Mouse (Mus musculus) small intestine, adult 2 months (tissue): ENCODE results near the gene Ap1s2. TPM values are rescaled to one million over a fixed set of nuclear protein-coding genes. Genes with fewer than 3 reads are reported as not detected.

Experiments
- H3K27ac ChIP-seq: fragments of 200-500 bp; 2 replicates; pipeline ENCODE4 v1.5.1; 2012; ENCODE audit warnings: low read depth, low read length, control low read depth, inconsistent platforms; ENCODE audit not compliant: insufficient read depth
- H3K27me3 ChIP-seq: fragments of 200-500 bp; 2 replicates; pipeline ENCODE4 v1.6.1; 2012; ENCODE audit warnings: mild to moderate bottlenecking, moderate library complexity, low read length, inconsistent platforms; ENCODE audit not compliant: control insufficient read depth, insufficient read depth
- H3K36me3 ChIP-seq: fragments of 200-500 bp; 2 replicates; pipeline ENCODE4 v1.6.1; 2012; ENCODE audit warnings: mild to moderate bottlenecking, low read length, control low read depth, inconsistent platforms; ENCODE audit not compliant: control insufficient read depth, insufficient read depth
- H3K4me1 ChIP-seq: fragments of 200-500 bp; 2 replicates; pipeline ENCODE4 v1.6.1; 2012; ENCODE audit warnings: low read length, inconsistent platforms, mixed read lengths; ENCODE audit not compliant: control insufficient read depth, insufficient read depth, insufficient read length
- H3K4me3 ChIP-seq: fragments of 200-500 bp; 2 replicates; pipeline ENCODE4 v1.5.1; 2012; ENCODE audit warnings: low read depth, mild to moderate bottlenecking, control low read depth, inconsistent platforms, low read length, moderate library complexity
- CTCF ChIP-seq: fragments of 200-500 bp; IDR thresholded peaks from 2 replicates; pipeline ENCODE4 v1.5.1; 2012; ENCODE audit warnings: low read depth, mild to moderate bottlenecking, control low read depth, inconsistent platforms, low read length, moderate library complexity, mixed read lengths; ENCODE audit not compliant: insufficient replicate concordance, insufficient read length; ENCODE audit errors: extremely low read depth
- POLR2A ChIP-seq: fragments of 200-500 bp; IDR thresholded peaks from 2 replicates; pipeline ENCODE4 v1.6.1; 2012; ENCODE audit warnings: low read depth, mild to moderate bottlenecking, control low read depth, inconsistent platforms, low read length, moderate library complexity
- WGBS: fragments of 180-500 bp; shearing (Covaris S2); methylation state at CpG from one replicate; pipeline ENCODE4 v1.1.7; 2018; 5-methylcytosine and 5-hydroxymethylcytosine counted together
- polyA plus RNA-seq: library from polyadenylated mRNA; depleted of rRNA; stranded (reverse); fragments of >200 nt; gene quantifications from 2 replicates; pipeline ENCODE4 v1.2.3, GENCODE M21; 2012; rRNA removed

Gene Ap1s2
- polyA plus RNA-seq: 0.13 and 0.18 TPM in 2 replicates

- WGBS: 14% methylated on average over 78 of the region's 80 CpGs
- H3K27me3 ChIP-seq: no peaks in the 10 kb centered on the region
- no peaks in the 10 kb centered on the region for H3K4me1 ChIP-seq
- TF ChIP-seq POLR2A (peak; percentile 65), CTCF (no peak)
- H3K4me3 ChIP-seq: peak within 1 kb of the TSS; percentile 95
- no peaks in the 10 kb centered on the region for H3K36me3 ChIP-seq
- H3K27ac ChIP-seq: peak within 1 kb of the TSS; percentile 84
Observed at GRCm38 (mm10) chrX:163908337-163909250, at the start of gene Ap1s2. Ap1s2 (plus strand) TSS chrX:163909017.

- 66% methylated on average over 5 of the region's 5 CpGs for WGBS
- Histone ChIP-seq H3K4me3 (no peak overlapping the region), H3K4me1 (no peaks in the 10 kb centered on the region), H3K27me3 (no peaks in the 10 kb centered on the region), H3K36me3 (no peaks in the 10 kb centered on the region), H3K27ac (no peak overlapping the region)
- no peak for TF ChIP-seq POLR2A
- no peak for TF ChIP-seq CTCF
Observed at GRCm38 (mm10) chrX:163867711-163868379, 41.0 kb upstream of the Ap1s2 start.

GRCm38 (mm10) chrX:163868659-163869278, 40.0 kb upstream of the Ap1s2 start:
- WGBS: 69% methylated on average over 11 of the region's 11 CpGs
- H3K36me3 ChIP-seq: no peaks in the 10 kb centered on the region
- no peak overlapping the region for H3K27ac ChIP-seq
- TF ChIP-seq POLR2A: no peak
- TF ChIP-seq CTCF: no peak
- H3K27me3 ChIP-seq: no peaks in the 10 kb centered on the region
- H3K4me1 ChIP-seq: no peaks in the 10 kb centered on the region
- H3K4me3 ChIP-seq: no peak overlapping the region

GRCm38 (mm10) chrX:163875932-163876331, 32.9 kb upstream of the Ap1s2 start:
- WGBS: 73% methylated on average over 3 of the region's 3 CpGs
- H3K4me3 ChIP-seq: no peak overlapping the region
- TF ChIP-seq CTCF: no peak
- TF ChIP-seq POLR2A: no peak
- no peak overlapping the region for H3K27ac ChIP-seq
- no peaks in the 10 kb centered on the region for H3K36me3 ChIP-seq
- H3K27me3 ChIP-seq: no peaks in the 10 kb centered on the region
- no peaks in the 10 kb centered on the region for H3K4me1 ChIP-seq

GRCm38 (mm10) chrX:163876636-163877035, 32.2 kb upstream of the Ap1s2 start:
- TF ChIP-seq POLR2A: no peak
- TF ChIP-seq CTCF: no peak
- no peaks in the 10 kb centered on the region for H3K27me3 ChIP-seq
- H3K4me3 ChIP-seq: no peak overlapping the region
- no peak overlapping the region for H3K27ac ChIP-seq
- 70% methylated on average over 4 of the region's 4 CpGs for WGBS
- H3K36me3 ChIP-seq: no peaks in the 10 kb centered on the region
- no peaks in the 10 kb centered on the region for H3K4me1 ChIP-seq

- Histone ChIP-seq H3K4me3 (no peak overlapping the region), H3K4me1 (no peaks in the 10 kb centered on the region), H3K27ac (no peak overlapping the region), H3K27me3 (no peaks in the 10 kb centered on the region), H3K36me3 (no peaks in the 10 kb centered on the region)
- 60% methylated on average over 6 of the region's 6 CpGs for WGBS
- TF ChIP-seq POLR2A (no peak), CTCF (no peak)
Observed at GRCm38 (mm10) chrX:163879039-163879438, 29.8 kb upstream of the Ap1s2 start.

- no peak overlapping the region for H3K27ac ChIP-seq
- no peak overlapping the region for H3K4me3 ChIP-seq
- H3K27me3 ChIP-seq: no peaks in the 10 kb centered on the region
- H3K4me1 ChIP-seq: no peaks in the 10 kb centered on the region
- no peaks in the 10 kb centered on the region for H3K36me3 ChIP-seq
- 61% methylated on average over 5 of the region's 5 CpGs for WGBS
- TF ChIP-seq POLR2A (no peak), CTCF (no peak)
Observed at GRCm38 (mm10) chrX:163879461-163879860, 29.4 kb upstream of the Ap1s2 start.
